In the genomic region with DNA sequence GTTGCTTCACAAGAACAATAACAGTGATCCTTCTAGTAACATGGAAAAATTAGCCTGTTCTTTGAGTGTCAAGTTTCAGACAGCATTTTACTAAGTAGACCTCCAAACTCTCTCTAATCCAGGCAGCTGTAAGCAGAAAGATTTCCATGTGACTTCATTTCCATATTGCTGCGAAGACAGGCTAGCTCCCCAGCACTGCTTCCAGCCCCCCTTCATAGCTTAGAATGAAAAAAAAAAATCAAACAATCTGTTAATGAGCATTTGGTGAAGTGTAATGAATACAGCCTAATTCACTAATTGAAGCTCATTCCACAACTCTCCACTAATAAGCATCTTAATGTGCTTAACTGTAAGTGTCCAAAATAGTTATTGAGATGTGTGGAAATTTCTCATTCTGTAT, we compare ENCODE assay signal across 5 mouse cellular contexts.
DNase-seq lines count a peak whose midpoint lies in the region; ATAC-seq and TF ChIP-seq lines count a peak whose summit lies in the region.
"Not testable (repeated sequence)": the region's sequence is repeated elsewhere in the genome, so short reads cannot be mapped to it uniquely, and the experiment has no call there.

No protein-coding gene starts in this region.

- H3K27me3 ChIP-seq in forebrain, embryonic 12.5 days; forebrain, embryonic 14.5 days (replicated peaks; ENCODE audit: control insufficient read depth, insufficient read depth, low read length); forebrain, embryonic 16.5 days (replicated peaks; ENCODE audit: control insufficient read depth, insufficient read depth, low read length); hindbrain, embryonic 14.5 days (ENCODE audit: control insufficient read depth, insufficient read depth, low read length): not testable (repeated sequence)

- not testable (repeated sequence) for TF ChIP-seq POLR2A in brain, embryonic 14.5 days (IDR thresholded peaks at IDR 0.05; ENCODE audit: borderline replicate concordance, extremely low read depth, insufficient read depth, insufficient read length, poor library complexity, severe bottlenecking)

- H3K9ac ChIP-seq in forebrain, embryonic 12.5 days; forebrain, embryonic 14.5 days (ENCODE audit: low read length); forebrain, embryonic 16.5 days (replicated peaks; ENCODE audit: low read depth, low read length); hindbrain, embryonic 14.5 days: not testable (repeated sequence)

- peak; percentile 84 for DNase-seq in brain, embryonic 14.5 days (ENCODE audit: low read depth)
- DNase-seq in forebrain, embryonic 14.5 days (ENCODE audit: low spot score) = peak; percentile 75
- DNase-seq in hindbrain, embryonic 14.5 days (ENCODE audit: low spot score) = peak; percentile 15

- not testable (repeated sequence) for H3K9me3 ChIP-seq in forebrain, embryonic 12.5 days; forebrain, embryonic 14.5 days (replicated peaks; ENCODE audit: control insufficient read depth, low read length); forebrain, embryonic 16.5 days (ENCODE audit: control insufficient read depth, low read length); hindbrain, embryonic 14.5 days (ENCODE audit: control insufficient read depth, low read length)

- not testable (repeated sequence) for H3K36me3 ChIP-seq in forebrain, embryonic 12.5 days (replicated peaks); forebrain, embryonic 14.5 days (ENCODE audit: control insufficient read depth, insufficient read depth, low read length); forebrain, embryonic 16.5 days (ENCODE audit: control insufficient read depth, insufficient read depth); hindbrain, embryonic 14.5 days (replicated peaks; ENCODE audit: control insufficient read depth, insufficient read depth)

- H3K27ac ChIP-seq in forebrain, embryonic 12.5 days; forebrain, embryonic 14.5 days (ENCODE audit: low read depth, low read length); forebrain, embryonic 16.5 days (ENCODE audit: low read length); hindbrain, embryonic 14.5 days: not testable (repeated sequence)

- TF ChIP-seq CTCF in brain, embryonic 14.5 days (IDR thresholded peaks at IDR 0.05; ENCODE audit: borderline replicate concordance, extremely low read depth, insufficient read depth, insufficient read length) = not testable (repeated sequence)

- not testable (repeated sequence) for H3K4me2 ChIP-seq in forebrain, embryonic 12.5 days; forebrain, embryonic 14.5 days (ENCODE audit: low read length); forebrain, embryonic 16.5 days (ENCODE audit: low read length); hindbrain, embryonic 14.5 days (replicated peaks)

- 31% methylated on average over 1 of the region's 1 CpGs for WGBS in forebrain, embryonic 12.5 days
- WGBS in forebrain, embryonic 14.5 days = 11% methylated on average over 1 of the region's 1 CpGs
- 8% methylated on average over 1 of the region's 1 CpGs for WGBS in forebrain, embryonic 16.5 days
- 56% methylated on average over 1 of the region's 1 CpGs for WGBS in hindbrain, embryonic 14.5 days

- peak; percentile 57; the same call in 1 of the 2 replicates for ATAC-seq in forebrain, embryonic 12.5 days (ENCODE audit: low FRiP score)
- peak; percentile 92 for ATAC-seq in forebrain, embryonic 14.5 days
- ATAC-seq in forebrain, embryonic 16.5 days = peak; percentile 91
- not testable (repeated sequence) for ATAC-seq in hindbrain, embryonic 14.5 days (ENCODE audit: low FRiP score)

- H3K4me1 ChIP-seq in forebrain, embryonic 12.5 days; forebrain, embryonic 14.5 days (ENCODE audit: control insufficient read depth, insufficient read depth, low read length); forebrain, embryonic 16.5 days (replicated peaks; ENCODE audit: control insufficient read depth, insufficient read depth, low read length); hindbrain, embryonic 14.5 days (replicated peaks; ENCODE audit: control insufficient read depth, insufficient read depth, low read length): not testable (repeated sequence)

- H3K4me3 ChIP-seq in forebrain, embryonic 12.5 days (replicated peaks); forebrain, embryonic 14.5 days (ENCODE audit: low read depth, low read length); forebrain, embryonic 16.5 days (replicated peaks; ENCODE audit: low read length); hindbrain, embryonic 14.5 days (replicated peaks; ENCODE audit: low read length): not testable (repeated sequence)

Comparison
In these comparisons a context has a peak if more than half of its experiments do, and no peak if none do; other contexts are left out.
1. DNase-seq: peak in every context shown above with its lines; median percentile 84 in brain, embryonic 14.5 days; 75 in forebrain, embryonic 14.5 days; 15 in hindbrain, embryonic 14.5 days.